Mouse (Mus musculus): ENCODE measurements around the gene Gja8.

Gene Gja8

DNA sequence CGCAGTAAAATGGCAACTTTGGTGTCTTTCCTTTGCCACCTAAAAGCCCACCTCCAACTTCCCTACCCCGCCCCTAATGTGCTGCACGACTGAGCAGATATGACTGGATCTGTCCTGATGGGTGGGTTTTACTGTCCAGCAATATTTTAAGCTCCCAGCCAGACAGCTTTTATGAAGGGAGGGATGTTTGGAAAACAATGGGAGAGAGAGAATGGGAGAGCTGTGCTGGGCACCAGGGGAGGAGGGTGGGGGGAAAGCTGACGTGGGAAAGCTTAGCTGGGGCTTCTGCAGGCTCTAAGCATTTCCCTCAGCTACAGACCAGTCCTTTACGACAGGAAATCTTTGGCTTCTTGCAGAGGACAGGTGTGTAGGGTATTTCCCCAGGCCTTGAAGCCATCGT, at the start of gene Gja8:
Gene Gja8, minus strand, starts transcription at position 101 of the 400 bp plus-strand sequence.
- DNase-seq: no peak

DNA sequence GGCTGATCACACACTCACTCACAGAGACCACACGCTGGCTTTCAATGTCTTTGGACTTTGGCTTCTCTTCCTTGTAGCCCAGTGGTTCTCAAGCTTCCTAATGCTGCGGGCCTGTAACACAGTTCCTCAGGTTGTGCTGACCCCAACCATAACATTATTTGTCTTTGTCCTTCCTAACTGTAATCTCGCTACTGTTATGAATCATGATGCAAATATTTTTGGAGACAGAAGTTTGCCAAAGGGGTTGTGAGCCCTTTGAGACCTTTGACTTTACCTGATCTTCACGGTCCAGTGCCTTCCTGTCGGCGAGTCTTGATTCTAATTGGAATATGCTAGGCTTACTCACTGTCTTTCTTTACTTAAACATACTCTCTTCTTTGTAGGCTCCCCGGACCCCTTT, 48.6 kb upstream of the Gja8 start:
- no peak for DNase-seq

DNA sequence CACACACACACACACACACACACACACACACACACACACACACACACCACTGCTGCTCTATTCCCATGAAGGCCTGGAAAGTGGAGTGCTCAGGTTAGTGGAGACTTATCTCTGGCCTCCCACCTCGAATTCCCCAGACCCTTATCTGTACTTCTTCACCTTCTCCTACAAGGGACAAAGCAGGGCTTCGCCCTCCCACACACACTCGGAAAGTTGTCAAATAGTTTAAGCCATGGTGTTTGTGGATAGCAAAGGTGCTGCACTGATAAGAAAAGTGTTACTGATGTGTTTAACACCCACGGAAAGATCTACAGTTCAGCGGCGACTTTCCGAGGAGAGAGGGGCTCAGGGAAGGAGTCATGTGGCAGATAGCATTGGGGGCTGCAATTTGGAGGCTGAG, 45.2 kb upstream of the Gja8 start:
- no peak for DNase-seq

DNA sequence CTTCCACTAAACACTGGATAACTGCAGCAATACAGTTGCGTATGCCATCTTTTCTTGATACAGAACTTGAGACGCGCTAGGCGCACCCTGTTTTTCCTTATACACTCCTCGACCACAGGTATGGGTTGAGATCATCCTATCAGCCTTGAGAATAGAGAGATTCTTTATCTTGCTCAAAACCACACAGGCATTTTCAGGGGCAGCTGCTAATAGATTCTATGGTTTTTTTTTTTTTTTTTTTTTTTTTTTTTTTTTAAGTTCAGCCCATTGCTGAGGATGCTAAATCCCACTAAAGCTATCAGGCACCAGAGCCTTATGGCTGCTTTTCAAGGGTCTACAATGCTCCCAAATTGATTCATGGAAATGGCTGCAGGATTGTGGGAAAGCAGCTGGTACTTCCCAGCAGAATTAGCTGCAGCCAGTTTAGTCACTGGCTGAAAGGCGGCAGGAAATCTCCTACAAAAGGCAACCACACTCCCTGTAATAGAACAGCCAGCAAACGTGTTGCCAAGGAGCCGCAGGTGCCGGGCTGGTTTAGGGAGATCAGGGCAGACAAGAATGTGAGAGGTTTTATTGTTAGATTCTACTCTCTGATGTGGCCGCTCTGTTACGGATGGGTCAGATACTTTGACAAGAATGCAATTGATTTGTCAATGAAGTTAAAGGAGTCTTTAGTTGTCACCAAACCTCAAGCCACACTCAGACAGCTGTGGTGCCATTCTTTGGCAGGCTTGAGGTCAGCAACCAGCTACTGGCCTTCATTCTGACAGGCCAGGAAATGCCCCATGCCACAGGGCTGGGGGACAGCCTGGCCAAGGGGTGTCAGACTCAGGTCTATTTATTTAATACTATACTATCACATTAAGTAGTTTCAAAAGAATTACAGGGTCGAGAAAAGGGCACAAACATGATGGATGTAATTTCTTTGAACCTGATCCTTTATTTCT, 37.5 kb upstream of the Gja8 start:
- DNase-seq: no peak

DNA sequence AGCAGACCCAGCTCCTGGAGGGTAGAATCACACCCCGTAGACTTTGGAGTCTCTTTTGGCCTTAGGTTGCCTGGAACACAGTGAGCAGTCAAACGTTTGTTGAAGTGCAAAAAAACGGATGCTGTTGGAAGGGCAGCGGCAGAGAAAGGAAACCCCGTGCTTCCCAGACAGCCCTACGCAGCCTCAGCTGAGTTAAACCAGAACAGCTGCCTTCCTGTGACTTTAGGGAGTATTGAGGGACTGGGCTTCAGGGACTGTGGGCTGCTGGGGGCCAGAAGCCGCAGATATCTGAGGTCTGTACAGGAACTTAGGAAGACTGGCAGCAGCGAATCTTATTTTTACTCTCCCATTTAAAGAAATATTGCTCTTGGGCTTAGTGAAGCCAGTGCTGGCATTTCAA, 34.8 kb upstream of the Gja8 start:
- no peak for DNase-seq

DNA sequence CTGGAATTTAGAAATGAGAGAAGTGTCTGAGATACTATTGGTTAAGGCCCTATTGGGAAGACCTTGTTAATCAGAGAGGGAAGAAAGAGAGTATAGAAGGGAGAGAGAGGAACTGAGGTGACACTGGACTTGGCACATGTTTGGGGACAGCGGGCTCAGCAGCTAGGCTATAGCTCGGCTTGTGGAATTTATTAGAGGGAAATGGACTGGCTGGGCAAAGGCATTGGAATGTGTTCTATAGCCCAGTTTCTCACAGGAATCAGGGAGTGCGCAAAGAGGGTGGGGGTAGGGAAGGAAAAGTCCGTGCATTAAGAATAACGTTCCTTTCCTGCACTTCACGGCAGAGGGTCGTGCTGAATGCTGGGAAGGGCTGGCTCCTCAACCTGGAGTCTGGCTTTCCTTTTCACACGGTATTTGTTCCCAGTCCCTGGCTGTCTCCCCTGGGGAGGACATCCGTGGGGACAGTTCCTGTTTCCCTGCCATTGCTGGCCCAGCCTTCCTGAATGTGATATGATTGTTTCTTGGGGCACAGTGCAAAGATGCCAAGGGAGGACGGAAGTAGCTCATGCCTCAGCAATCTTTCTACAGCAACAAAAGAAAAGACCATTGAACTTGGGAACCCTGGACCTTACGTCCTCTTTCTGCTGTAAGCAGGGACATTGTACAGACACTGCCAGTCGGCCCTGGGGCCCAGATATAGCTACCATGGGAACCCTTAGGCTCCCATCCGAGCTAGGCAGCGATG, 27.8 kb upstream of the Gja8 start:
- DNase-seq: no peak

GRCm38 (mm10) chr3:96942706-96943105, 16.9 kb upstream of the Gja8 start:
- no peak for DNase-seq

GRCm38 (mm10) chr3:96938738-96939137, 12.9 kb upstream of the Gja8 start:
- DNase-seq: peak; percentile 93

GRCm38 (mm10) chr3:96937606-96938005, 11.8 kb upstream of the Gja8 start:
- no peak for DNase-seq

DNA sequence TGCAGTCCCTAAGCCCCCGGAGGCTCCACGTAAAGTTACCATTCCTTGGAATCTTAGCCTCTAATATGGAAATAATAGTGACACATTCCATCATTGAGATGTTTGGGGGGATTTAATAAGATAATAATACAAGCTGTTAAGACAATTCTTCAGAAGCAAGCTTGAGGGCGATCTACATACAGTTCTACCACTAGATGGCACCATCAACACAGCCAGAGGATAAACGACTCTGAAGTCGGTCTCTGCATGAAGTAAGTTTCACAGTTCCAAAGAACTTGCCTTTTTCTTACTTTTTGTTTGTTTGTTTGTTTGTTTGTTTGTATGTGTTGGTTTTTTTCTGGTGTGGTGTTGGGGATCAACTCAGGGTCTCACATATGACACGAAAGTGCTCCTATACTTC, 10.4 kb upstream of the Gja8 start:
- peak; percentile 58 for DNase-seq

DNA sequence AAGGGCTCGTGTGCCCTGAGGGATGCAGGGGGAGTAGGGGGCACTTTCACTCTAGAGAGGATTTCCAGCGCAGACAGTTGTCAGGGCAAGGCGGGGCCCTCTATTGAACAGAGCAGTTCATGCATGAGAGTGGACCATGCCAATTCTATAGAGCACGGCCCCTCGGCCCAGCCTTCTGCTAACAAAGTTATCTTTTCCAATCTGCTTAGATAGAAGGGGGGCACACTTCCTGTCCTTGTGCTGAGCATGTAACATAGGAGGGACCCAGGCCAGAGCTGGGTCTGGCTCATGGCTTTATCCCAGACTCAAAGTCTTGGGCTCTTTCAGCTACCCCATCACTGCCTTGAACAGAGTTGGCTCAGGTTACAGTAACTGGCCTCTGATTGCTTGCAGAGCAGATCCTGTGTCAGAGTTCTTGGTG, 5.5 kb upstream of the Gja8 start:
- DNase-seq: no peak

DNA sequence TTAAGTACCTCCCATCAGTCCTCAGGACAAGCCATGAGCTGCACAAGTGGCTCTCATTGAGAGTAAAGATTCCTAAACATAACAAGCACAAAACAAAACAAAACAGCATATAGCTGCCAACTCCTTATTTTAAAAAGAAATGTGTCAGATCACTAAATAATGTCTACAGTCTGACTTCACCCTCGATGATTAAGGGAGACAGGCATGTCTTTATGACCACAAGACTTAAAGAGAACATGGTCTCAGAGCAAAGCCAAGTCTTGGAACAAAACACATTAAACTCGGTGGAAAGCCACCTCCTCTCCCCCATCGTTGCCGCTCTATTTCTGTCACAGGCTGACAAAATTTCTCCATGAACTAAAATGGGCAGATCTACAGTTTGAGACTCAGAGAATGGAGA, 1.2 kb downstream of the Gja8 start:
- no peak for DNase-seq

- DNase-seq: no peak
Observed at GRCm38 (mm10) chr3:96920991-96921390, 4.8 kb downstream of the Gja8 start.

DNA sequence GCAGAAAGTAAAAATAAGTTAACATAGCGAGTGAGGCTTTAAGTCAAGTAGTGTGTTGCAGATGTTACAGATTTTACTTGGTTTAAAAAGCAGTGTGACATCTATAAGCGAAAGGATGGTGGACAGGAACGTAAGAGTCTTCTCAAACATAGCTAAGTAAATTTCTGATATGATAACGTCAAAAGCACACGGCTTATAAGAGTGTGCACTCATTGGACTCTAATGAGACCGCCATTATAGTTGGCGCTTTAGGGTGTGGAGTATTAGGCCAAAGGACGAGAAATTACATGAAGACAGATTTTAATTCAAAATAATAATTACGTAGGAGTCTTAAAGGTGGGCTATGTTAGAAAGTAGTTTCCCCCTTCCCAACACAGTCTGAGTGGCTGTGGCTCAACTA, 20.2 kb downstream of the Gja8 start:
- no peak for DNase-seq

DNA sequence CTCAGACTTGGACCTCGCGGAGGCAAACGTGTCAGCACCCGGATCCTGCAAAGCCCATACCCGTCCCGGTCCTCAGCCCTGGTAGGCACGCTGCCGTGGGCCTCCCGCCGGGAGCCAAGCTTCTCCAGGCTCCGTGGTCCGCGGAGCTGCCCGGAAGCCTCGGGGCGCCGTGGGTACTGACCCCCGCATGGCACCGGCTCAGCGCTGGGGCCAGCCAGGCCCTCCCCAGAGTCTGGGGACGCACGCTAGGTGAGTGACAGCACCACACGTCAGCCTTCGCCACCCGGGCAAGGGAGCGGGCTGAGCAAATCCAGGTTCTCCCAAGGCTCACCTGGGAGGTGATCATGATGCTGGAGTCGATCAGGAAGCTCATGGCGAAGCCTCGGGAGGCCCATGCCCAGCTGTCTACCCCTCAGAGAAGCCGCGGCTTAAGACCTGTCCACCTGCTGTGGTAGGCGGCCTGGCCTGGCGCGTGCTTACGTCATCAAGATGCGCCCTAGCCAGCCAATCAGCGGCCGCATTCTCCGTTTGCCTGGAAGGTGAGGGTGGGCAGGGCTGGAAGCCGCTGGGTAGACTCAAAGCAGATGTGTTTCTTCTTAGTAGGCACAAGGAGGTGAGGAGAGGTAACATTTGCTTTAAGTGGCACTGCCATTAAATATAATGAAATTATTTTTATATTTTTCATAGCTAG, 20.8 kb downstream of the Gja8 start, which contains the start of gene Gpr89:
Gene Gpr89, minus strand, starts transcription at position 496 of the 691 bp plus-strand sequence.
- DNase-seq: peak; percentile 96

GRCm38 (mm10) chr3:96904393-96904792, 21.4 kb downstream of the Gja8 start, which contains the start of gene Gja5:
Gja5 (plus strand) TSS chr3:96904693.
- no peak for DNase-seq

DNA sequence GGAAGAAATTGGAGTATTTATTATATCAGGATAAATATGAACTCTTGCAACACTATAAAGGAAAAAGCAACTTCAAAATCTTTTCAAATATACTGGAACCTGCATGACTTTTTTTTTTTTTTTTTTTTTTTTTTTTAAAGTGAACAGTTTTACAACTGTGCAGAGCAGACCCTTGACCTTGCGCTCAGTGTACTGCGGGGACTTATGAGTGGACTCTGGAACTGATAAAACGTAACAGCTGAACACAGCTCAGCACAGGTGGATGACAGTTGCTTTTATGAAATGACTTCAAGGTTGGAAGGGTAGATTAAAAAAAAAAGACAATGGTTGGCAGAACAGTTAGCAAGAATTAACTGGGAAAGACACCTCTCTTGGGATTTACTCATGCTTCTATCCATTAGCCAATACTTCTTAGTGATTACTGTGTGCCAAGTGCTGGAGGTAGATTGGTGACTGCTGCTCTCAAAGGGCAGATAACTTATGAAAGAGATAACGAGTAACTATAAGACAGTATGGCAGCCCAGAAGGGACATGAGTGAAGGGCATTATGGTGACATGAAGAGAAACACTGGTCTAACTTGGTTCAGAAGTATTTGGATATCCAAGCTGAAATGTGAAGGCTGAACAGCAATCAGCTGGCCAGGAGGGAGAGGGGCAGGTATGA, 23.4 kb downstream of the Gja8 start:
- no peak for DNase-seq

GRCm38 (mm10) chr3:96883690-96884089, 42.1 kb downstream of the Gja8 start:
- no peak for DNase-seq

DNA sequence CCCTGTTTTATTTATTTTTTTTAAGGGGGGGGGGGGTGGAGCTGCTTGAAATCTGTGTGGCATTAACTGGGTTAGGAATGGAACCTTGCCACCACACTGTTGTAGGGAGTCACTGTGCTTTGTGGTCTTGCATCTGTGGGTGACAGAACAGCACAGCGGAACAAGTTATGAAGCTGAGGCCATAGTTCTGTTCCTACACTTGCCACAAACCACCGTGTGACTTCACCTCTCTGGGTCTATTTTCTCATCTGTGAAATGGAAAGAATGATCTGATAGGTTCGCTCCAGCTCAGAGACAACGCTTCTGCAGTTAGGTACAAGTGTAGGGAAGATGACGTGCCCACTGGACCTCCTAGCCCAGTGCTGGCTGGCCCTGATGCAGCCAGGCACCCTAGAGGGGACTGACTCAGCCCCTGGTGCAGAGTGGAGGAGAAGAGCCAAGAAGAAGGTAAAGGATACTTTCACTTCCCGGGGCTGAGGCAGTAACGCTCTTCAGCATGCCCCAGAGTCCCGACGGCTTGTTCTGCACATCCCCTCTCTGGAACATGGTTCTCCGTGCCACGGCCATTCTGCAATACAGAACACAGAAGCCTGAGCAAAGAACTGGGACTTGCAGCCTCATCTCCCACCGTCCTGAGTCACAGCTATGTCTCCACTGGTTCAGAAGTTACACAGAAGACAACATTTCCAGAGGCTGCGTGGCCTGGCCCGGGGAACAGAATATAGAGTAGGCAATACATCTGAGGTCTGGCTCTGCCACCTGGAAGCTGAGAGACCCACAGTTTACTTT, 43.6 kb downstream of the Gja8 start:
- no peak for DNase-seq

- DNase-seq: no peak
Observed at GRCm38 (mm10) chr3:96881557-96881956, 44.3 kb downstream of the Gja8 start.

GRCm38 (mm10) chr3:96880385-96880784, 45.4 kb downstream of the Gja8 start:
- no peak for DNase-seq

GRCm38 (mm10) chr3:96879536-96879935, 46.3 kb downstream of the Gja8 start:
- DNase-seq: no peak

Measured in cerebellum, adult 9-10 months (tissue).